Mouse (Mus musculus) granulocyte monocyte progenitor cell, adult 5-6 weeks (primary cell): ENCODE measurements around the gene Six3. TPM values are rescaled to one million over a fixed set of nuclear protein-coding genes. Genes with fewer than 3 reads are reported as not detected.

ENCODE experiments used
- ATAC-seq: replicated peaks from 2 replicates; pipeline ENCODE4 v1.8.0; 2016; ENCODE audit warnings: mild to moderate bottlenecking, moderate TSS enrichment, inconsistent platforms; ENCODE audit not compliant: poor library complexity, severe bottlenecking
- total RNA-seq, 2 experiments: library from RNA; stranded (forward) in 1 of 2; stranded (reverse) in 1 of 2; fragments of 200-712, 200-1000 nt in 1 of 2; fragments of >200 nt in 1 of 2; fragmentation: Nextera tagmentation in 1 of 2; gene quantifications; 2 replicates each; pipeline ENCODE4 v1.2.3; 2014 to 2017

Six3 gene
- total RNA-seq, 2 experiments from 2014 or later, result not detected

- ATAC-seq, result no peak
These were observed 10.0 kb downstream of the Six3 start for GRCm38 (mm10) chr17:85623161-85624050.

- ATAC-seq, result no peak
These were observed 10.6 kb downstream of the Six3 start for GRCm38 (mm10) chr17:85624051-85624420.

GRCm38 (mm10) chr17:85624981-85625940 is 11.9 kb downstream of the Six3 start:
- no peak for ATAC-seq

GRCm38 (mm10) chr17:85626091-85626860 is 12.9 kb downstream of the Six3 start:
- ATAC-seq, result no peak

- ATAC-seq, result no peak
These were observed 14.3 kb downstream of the Six3 start for GRCm38 (mm10) chr17:85627751-85628150.

GRCm38 (mm10) chr17:85628811-85629210 is 15.4 kb downstream of the Six3 start:
- no peak for ATAC-seq

- ATAC-seq, result no peak
These were observed 16.0 kb downstream of the Six3 start for GRCm38 (mm10) chr17:85629396-85629795.

- no peak for ATAC-seq
These were observed 17.1 kb downstream of the Six3 start for GRCm38 (mm10) chr17:85630296-85631050.

- 0 out of 2 replicates have a peak, but pooled peaks have one; percentile 24 for ATAC-seq
These were observed 17.7 kb downstream of the Six3 start for GRCm38 (mm10) chr17:85631106-85631505.

GRCm38 (mm10) chr17:85633619-85634018 is 20.2 kb downstream of the Six3 start:
- peak; percentile 84 for ATAC-seq

GRCm38 (mm10) chr17:85637876-85638275 is 24.5 kb downstream of the Six3 start:
- no peak for ATAC-seq

GRCm38 (mm10) chr17:85645312-85645711 is 31.9 kb downstream of the Six3 start:
- ATAC-seq, result no peak

GRCm38 (mm10) chr17:85645718-85646665 is 32.6 kb downstream of the Six3 start:
- ATAC-seq, result peak; percentile 88

GRCm38 (mm10) chr17:85660016-85660415 is 46.6 kb downstream of the Six3 start:
- no peak for ATAC-seq

- ATAC-seq, result no peak
These were observed 48.1 kb downstream of the Six3 start for GRCm38 (mm10) chr17:85661521-85661920.

- ATAC-seq, result no peak
These were observed 50.8 kb downstream of the Six3 start for GRCm38 (mm10) chr17:85664202-85664601.

GRCm38 (mm10) chr17:85664618-85665320 is 51.4 kb downstream of the Six3 start:
- peak; percentile 88 for ATAC-seq
